Mouse (Mus musculus): ENCODE results near the gene Lrrtm4.

DNA sequence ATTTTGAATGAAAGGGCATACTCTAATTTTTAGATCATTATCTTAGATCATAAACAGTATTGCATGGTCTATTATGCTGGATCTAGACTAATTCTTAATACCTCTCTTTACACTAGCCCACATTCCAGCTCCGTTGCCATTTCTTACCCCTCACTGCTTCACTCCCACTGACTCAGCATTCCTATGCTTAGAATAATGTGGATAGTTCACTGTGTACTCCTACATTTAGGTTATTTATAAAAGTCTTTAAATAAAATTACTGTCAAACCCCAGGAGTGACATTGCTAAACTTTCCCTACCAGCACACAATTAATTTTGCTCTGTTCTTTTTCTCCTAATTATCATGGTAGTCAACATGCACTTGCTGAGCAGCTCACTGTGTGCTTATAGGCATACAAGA lies 107.7 kb downstream of the Lrrtm4 start:
- TF ChIP-seq CTCF (IDR thresholded peaks at IDR 0.05 in 2 of 3, conservative IDR thresholded peaks at IDR 0.05 in 1 of 3; ENCODE audit: control insufficient read depth in 1 of 3, insufficient read depth in 1 of 3, low read depth in 2 of 3, low read length in 3 of 3, poor library complexity in 1 of 3, severe bottlenecking in 1 of 3) (no peak), ETS1 (IDR thresholded peaks at IDR 0.05; ENCODE audit: low read depth, low read length) (no peak), POLR2A (IDR thresholded peaks at IDR 0.05; ENCODE audit: control insufficient read depth in 1 of 2, insufficient read depth in 1 of 2, low read depth in 1 of 2, low read length in 2 of 2, poor library complexity in 1 of 2) (no peak), POLR2AphosphoS2 (IDR thresholded peaks at IDR 0.05; ENCODE audit: low read length) (no peak), MAFK (IDR thresholded peaks at IDR 0.05; ENCODE audit: borderline replicate concordance, low read depth, low read length) (no peak), EP300 (IDR thresholded peaks at IDR 0.05; ENCODE audit: low read depth in 1 of 2, low read length in 2 of 2) (no peak), MAZ (IDR thresholded peaks at IDR 0.05; ENCODE audit: low read depth, low read length) (no peak), CHD2 (IDR thresholded peaks at IDR 0.05; ENCODE audit: low read length) (no peak), SMC3 (IDR thresholded peaks at IDR 0.05; ENCODE audit: low read depth, low read length) (no peak), HCFC1 (IDR thresholded peaks at IDR 0.05; ENCODE audit: low read depth, low read length) (no peak), CHD1 (IDR thresholded peaks at IDR 0.05; ENCODE audit: low read depth, low read length) (no peak)

Data from MEL (cell line).